Mouse (Mus musculus): ENCODE results near the gene Hap1.
"Not testable (repeated sequence)": the region's sequence is repeated elsewhere in the genome, so short reads cannot be mapped to it uniquely, and the experiment has no call there.

Gene Hap1

DNA sequence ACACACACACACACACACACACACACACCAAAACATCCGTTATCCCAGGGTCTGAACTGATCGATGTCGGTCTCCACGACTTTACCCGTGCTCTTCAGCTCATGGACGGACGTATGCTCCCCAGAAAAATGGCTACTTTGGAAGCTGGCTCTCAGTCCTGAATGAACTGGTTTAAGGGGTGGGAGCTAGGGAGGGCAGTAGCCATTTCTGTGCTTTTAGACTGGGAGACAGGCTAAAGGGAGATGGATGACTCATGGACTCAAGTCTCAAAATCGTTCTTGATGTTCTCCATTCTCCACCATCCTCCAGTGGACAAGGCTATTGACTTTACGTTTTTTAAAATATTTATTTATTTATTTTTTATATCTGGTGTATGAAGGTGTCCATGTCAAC is 887 bp upstream of the Hap1 start:
- DNase-seq (ENCODE audit: low spot score in 2 of 2): no peak

DNA sequence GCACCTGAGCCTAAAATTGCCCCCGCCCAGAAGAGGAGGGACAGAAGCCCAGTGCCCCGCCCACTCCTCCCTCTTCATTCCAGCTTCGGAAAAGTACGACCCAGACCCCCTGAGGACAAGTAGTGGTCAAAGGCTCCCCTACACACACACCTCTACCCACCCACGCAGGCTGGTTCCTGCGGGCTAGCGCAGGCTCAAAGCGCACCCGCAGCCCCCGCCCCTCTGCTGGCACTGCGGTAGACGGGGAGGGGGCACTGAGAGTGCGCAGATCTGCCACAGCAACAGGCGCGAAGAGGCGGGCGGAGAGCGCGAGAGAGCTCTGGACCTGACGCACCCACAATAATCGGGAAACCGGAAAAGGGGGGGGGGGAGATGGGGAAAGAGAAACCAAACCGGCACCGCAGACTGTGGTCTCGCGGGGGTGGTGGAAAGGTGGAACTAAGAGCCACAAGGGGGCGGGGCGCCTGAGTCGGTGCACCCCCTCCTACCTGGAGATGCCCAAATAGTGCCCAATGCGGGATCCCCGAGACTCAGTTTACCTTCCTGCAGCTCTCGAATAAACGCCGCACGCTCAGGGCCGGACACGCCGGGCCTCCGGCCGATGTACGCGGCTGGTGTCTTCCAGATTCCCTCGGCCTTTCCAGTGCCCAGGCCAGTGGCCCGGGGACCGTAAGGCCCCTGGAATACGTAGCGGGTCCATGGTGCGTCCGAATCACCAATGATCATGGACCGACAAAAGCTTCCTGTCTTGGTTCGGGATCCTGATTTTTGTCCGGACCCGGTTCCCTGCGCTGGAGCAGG is 577 bp downstream of the Hap1 start:
- DNase-seq (ENCODE audit: low spot score in 2 of 2): peak in 1 of 2 experiments; percentile 35

DNA sequence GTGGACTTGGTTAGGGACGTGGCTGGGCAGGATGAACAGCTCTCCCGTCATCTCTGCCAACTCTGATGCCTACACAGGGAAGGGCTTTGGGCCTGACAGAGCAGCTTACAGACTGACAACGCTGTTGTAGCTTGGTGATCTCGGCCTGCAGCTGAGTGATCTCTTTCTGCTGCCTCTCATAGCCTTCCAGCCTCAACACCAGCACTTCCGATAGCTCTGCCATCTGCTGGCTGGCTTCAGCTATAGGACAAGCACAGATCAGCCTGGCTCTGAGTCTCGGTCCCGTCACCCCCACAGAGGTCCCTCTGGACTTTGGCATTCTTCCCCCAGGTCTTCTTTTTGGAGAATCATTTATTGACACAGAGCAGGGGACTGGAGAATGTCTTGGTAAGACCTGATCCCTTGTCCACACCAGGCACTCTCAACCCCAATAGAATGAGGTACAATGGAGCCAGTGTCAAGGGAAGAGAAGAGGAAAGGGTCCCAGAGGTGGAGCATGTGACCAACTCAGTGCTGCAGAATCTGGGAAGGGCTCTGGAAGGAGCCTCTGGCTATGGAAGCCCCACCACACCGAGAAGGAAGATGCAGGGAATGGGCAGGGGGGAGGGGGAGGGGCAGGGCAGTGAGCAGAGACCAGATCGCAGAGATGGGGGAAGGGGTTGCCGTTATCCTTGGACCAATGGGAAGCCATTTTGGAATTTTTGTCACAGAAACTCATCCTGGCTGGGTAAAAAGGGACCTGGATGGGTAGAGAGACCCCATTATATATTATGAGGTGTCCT is 3.7 kb downstream of the Hap1 start:
- DNase-seq (ENCODE audit: low spot score in 2 of 2): peak in 1 of 2 experiments; percentile 57

DNA sequence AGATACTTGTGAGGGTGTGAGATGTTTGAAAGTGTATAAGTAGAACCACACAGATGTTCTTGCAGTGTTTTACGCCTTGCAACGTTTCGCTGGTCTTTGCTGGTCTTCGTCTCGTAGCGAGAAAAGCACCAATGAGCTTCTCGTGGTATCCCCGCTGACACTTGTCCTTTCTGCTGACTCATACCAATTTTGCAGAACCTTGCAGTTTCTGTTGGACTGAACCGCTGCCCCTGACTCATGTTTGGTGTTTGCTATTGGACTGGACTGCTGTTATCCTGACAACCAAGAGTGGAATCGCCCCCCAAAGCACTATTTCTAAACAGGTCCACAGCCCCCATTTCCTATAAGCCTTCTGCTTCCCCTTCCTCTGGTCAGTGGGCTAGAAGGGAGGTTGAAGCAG is 11.7 kb downstream of the Hap1 start:
- DNase-seq (ENCODE audit: low spot score in 2 of 2): no peak

DNA sequence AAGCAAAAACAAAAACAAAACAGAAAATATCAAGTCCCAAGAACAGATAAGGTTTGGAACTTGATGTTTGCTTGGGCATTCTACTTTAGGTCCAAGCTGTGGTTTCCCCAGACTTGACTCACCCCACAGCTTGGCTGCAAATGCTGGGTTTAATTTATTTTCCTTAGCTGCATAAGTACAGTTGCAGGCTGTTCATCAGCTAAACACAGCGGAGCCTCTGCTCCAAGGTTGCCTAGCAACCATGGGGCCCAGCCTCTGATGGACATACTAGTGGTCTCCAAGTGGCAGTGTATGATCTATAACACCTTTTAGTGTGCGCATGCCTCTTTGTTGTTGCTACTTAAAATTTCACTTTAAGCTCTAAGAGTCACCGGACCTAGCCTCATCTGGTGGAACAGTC is 20.2 kb downstream of the Hap1 start:
- no peak for DNase-seq (ENCODE audit: low spot score in 2 of 2)

DNA sequence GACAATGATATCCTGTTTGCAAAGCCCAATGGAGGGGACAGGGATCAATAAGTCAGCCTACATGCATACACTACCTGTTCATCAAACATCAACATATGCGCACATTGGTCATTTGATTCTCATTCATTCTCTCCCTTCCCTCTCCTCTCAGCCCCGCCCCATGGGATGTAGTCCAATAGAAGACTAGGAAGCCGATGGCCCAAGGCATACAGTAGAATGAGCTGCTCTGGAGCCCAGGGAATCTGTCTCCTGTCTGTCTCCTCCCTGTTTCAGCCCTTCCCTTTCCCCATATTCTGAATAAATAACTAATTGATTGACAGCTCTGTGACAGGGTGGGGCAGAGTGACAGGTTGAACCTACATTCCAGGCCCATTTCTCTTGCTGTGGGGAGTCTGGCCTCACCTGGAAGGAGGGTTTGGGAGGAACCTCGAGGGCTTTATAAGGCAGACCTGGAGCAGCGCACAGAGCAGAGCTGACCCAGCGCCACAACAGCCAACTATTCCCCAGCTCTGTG is 21.9 kb downstream of the Hap1 start, which contains the start of gene Gast:
Gene Gast, plus strand, starts transcription at position 464 of the 514 bp plus-strand sequence.
- DNase-seq (ENCODE audit: low spot score in 2 of 2): no peak

DNA sequence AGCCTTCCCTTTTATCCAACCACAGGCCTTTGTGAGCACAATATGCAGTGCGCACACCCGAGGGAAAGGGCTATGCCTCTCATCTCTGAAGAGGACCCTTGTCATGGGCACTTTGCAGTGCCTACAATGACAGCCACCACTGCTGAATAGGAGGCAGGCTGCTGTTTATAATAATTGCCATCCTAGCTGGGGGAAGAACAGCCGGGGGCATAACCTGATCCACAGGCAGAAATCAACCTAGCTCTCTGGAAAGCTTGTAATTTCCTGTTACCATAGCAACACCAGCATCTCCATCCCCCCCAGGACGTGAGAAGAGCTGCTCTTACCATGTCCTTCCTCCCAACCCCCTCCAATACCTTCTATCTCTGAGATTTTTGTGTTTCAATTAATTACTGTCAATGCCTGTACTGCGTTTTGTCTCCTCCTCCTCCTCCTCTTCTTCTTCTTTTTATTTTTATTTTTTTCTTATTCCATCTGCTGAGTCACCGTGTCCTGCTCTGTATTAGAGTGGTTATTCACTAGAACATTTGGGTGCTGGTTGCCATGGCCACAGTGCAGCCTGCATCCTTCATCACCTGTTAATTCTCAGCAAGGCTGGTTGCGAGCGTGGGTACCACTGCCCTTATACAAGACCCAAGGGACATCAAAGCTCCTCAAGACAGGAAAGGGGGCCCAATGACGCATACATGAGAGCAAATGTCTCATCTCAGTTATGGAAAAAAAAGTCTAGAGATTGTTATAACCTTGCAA is 23.0 kb downstream of the Hap1 start:
- DNase-seq (ENCODE audit: low spot score in 2 of 2): peak in 1 of 2 experiments; percentile 74

DNA sequence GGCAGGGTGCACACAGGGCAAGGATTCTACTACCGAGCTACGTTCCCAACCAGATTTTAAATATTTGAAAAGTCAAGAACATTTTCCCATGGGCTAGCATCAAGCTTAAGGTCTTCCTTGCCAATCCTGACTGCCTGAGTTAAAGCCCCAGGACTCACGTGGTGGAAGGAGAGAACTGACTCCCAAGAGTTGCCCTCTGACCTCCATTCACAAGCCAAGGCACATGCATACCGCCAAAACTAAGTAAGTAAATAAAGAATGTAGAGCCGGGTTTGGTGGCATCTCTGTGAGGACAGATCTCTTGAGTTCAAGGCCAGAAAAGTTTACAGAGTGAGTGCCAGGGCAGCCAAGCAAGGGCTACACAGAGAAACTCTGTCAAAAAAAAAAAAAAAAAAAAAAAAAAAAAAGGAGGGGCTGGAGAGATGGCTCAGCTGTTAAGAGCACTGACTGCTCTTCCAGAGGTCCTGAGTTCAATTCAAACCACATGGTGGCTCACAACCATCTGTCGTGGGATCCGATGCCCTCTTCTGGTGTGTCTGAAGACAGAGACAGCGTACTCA is 25.0 kb downstream of the Hap1 start:
- not testable (repeated sequence) for DNase-seq (ENCODE audit: low spot score in 2 of 2)

DNA sequence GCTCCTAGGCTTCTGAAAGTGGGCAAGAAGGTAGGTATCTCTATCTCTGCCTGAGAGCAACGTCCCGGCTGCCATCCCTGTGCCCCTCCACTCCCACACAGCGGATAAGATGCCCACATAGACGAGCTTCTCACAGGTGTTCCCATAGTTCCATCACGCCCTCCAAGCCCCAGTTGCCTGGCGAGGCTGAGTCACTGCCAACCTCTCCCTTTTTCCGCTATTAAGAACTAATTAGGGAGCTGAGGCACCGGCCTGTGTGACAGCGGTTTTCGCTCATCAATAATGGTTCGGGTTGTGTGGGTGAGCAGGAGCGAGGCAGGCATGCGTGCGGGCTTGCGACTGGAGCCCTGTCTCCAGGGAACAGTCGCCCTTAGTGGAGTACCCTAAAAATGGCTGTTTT is 25.7 kb downstream of the Hap1 start:
- peak in 1 of 2 experiments; percentile 55 for DNase-seq (ENCODE audit: low spot score in 2 of 2)

DNA sequence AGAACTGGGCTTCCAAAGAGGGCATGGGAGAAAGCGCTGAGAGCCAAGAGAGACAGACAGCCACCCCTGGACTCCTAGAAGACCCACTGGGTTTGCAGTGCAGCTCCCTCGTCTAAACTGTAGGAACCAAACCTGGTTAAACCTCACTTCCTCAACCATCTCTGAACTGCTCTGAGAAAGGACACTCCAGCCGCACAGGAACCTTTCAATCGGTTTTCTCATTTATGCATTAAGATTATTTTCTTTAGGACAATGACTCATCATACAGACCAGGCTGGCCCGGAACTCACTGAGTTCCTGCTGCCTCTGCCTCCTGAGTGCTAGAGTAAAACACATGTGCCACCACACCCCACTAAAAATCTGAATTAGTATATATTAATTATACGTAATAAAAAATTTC is 28.2 kb downstream of the Hap1 start:
- no peak for DNase-seq (ENCODE audit: low spot score in 2 of 2)

DNA sequence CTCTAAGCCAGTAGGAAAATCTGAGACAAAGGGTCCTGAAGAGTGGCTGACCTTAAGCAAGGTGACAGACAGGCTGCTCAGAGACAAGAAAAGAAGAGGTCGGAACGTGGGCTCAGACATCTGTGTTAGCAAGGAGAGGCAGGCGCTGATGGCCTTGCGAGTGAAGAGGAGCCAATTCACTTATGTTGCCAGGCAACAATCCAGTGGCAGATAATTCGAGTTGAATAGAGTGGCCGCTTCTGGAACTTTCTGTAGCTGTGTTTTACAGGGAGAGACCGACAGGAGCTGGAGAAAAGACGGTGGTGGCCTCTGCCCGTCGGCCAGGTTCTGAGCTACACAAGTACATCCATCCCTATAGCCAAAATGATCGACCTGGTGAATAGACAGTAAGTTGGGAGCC is 28.6 kb downstream of the Hap1 start:
- DNase-seq (ENCODE audit: low spot score in 2 of 2): no peak

DNA sequence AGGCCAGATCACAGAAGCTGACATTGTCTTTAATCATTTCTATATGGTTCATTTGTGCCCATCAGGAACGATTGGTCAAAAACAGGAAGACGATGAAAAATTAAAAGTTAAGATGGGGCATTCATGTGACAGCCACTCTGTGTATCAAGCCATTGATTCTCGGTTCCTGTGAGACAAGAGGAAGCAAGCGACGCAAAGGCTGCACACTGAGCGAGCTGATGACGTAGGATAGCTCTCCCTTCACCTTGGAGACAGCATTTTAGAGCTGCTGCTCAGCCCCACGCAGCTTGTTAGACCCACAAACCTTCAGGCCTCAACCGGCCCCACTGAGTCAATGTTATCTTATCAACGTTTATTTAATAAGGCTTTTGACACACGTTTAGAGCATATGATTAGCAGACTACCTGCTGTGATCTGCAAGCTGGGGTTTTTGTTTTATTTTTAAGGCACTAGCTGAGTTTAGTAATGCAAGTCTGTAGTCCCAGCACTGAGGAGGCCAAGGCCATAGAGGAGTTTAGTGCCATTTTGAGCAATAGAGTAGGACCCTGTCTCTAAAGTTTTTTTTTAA is 30.8 kb downstream of the Hap1 start:
- no peak for DNase-seq (ENCODE audit: low spot score in 2 of 2)

DNA sequence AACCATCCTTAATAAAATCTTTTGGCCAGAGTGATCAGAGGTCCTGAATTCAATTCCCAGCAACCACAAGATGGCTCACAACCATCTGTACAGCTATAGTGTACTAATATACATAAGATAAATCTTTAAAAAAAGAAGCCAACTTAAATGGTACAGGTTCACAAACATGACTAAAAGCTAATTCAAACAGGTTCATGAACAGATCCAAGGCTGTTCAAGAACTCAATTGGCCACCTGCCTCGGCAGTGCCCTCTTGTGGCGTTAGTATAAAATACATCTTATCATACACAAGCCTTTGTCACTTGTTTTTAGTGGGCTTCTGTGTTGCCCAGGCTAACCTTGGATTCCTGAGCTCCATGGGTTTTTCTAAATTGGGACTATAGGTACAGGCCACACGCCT is 32.4 kb downstream of the Hap1 start:
- peak in 1 of 2 experiments; percentile 64 for DNase-seq (ENCODE audit: low spot score in 2 of 2)

DNA sequence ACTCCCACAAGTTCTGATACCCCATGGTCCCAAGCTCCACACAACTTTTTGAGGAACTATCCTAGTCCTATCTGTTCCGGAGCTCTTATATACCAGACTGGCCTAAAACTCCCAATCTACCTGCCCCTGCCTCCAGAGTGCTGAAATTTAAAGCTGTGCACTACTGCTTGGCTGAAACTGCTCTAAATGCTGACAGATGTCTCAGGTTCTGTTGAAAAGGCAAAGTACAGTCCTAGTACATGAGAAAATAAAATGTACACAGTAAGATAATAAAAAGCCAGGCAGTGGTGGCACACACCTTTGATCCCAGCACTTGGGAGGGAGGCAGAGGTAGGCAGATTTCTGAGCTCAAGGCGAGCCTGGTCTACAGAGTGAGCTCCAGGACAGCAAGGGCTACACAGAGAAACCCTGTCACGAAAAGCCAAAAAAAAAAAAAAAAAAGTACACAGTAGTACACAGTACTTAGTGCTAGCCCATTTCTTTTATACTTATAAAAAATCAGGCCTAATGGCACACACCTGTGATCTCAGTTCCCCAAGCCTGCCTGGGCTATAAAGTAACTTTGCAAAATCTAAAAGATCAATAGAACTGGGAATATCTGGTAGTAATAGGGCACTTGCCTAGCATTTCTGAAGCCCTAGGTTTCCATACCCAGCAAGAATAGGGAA is 33.2 kb downstream of the Hap1 start:
- no peak for DNase-seq (ENCODE audit: low spot score in 2 of 2)

DNA sequence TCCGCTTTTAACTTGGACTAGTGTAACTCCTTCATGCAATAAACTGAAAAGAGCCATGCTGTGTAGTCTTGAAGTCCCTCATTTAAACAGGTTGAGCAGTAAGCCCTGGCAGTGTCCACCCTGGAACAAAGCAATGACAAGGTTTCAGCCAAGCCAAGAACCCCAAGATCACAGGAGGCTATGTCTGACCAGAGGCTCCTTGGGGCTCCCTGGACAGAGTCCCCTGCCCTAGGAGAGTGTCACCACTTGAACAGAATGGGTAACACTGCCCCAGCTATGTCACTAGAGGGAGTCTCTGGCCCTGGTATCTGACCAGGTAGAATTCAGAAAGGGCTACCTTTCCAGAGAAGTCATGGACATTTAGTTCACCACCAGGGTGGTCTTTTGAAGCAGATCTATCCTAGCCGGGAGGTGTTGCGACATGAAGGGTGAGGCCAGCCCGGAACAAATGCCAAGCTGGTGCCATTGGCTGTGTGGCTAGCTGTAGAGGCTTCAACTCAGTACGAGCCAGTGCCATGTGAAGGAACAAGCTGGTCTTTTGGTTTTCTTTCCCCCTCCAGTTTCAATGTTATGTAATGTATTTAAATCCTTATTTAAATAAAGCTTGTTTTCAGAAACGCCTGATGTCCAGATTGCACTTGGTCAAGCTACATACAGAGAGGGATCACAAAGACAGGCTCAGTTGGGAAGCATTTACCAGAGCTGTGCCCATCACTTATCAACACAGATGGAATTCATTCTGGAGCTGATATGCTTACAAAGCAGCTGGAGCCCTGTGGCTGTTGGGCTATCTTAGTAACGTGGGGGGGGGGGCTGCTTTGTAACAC is 34.2 kb downstream of the Hap1 start:
- DNase-seq (ENCODE audit: low spot score in 2 of 2): not testable (repeated sequence)

DNA sequence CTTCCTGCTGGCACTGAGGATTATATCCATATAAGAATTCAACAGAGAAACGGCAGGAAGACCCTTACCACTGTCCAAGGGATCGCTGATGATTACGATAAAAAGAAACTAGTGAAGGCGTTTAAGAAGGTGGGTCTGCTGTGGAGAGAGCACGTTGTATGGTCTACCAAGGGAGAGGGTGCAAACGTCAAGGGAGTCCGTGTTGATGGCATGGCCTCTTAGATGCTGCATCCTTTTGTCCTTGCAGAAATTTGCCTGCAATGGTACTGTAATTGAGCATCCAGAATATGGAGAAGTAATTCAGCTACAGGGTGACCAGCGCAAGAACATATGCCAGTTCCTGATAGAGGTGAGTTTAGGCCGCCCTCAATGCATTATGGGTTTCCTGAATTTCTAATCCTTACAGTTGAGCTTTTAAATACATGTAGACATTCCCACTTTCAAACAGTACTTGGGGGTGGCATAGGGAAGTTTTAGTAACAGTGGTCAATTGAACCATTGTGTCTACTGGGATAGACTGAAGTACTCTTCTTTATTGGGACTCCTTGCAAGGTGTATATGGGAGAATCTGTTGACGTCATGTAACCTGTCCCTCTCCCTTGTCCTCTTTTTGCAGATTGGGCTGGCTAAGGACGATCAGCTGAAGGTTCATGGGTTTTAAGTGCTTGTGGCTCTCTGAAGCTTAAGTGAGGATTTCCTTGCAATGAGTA is 35.1 kb downstream of the Hap1 start:
- not testable (repeated sequence) for DNase-seq (ENCODE audit: low spot score in 2 of 2)

DNA sequence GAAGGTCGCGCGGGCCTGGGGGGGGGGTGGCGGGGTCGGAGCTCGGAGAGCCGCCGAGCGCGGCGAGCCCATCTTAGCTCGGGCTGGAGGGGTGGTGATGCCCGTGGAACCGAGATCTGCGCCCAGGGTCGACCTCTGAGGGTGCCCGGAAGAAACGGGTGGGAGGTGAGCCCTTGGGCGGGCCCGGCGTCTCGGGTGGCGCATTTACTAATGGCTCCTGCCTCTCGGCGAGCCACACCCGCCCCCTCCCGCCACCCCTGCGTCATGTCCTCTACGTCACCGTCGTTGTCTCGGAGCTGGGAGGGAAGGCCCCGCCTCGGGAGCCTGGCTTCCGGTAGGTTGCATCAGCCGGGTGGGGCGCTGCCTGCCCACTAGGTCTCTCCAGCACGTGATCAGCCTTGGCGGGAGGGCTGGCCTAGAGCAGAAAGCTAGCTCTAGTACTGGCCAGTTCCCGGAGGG is 35.7 kb downstream of the Hap1 start:
- DNase-seq (ENCODE audit: low spot score in 2 of 2): peak; percentile 89 to 95

DNA sequence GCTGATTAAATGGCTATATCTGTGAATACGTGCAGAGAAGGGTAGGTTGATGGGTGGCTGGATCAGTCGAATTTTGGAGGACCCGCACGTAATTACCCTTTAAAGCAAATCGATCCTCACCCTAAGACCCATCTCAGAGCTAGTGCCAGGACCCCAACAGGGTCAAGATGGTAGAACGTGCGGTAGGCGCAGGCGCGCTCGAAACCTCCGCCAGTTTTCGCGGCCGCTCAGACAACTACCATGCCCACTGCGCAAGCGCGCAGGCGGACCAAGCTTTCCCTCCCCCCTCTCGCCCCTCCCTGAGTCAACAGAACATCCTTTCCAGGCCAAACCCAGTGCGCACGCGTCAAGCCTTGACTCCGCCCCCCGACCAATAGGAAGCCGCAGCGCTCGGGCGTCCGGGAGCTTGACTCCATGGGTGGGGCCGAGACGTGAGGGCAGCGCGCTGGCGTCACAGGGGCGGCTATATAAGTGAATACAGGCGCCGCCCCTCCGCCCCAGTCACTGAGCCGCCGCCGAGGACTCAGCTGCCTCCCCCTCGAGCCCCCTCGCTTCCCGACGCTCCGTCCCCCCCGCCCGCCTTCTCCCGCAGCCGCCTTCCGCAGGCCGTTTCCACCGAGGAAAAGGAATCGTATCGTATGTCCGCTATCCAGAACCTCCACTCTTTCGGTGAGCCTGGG is 36.3 kb downstream of the Hap1 start, which contains the start of gene Eif1:
Gene Eif1, plus strand, starts transcription at position 394 of the 680 bp plus-strand sequence.
- peak; percentile 99 to 100 for DNase-seq (ENCODE audit: low spot score in 2 of 2)
